ENCODE assay signal across 21 mouse cellular contexts in the genomic region with DNA sequence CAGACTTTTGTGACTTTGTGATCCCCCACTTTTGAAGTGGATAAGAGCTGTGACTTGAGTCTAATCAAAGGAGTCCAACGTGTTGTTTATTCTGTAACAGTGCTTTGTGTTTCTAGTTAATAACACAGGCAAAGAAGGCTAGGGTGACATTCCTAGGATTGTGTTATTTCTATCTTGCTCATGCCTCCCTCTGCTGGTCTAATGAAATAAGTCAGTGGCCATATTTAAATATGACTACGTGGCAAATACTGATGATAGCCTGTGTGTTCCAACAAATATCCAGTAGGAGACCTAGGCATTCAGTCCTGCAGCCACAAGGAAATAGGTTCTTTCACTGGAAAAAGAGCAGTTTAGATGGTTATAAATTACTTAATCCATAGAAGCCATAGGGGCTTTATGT. TPM values are rescaled to one million over a fixed set of nuclear protein-coding genes. Genes with fewer than 3 reads are reported as not detected.
DNase-seq lines count a peak whose midpoint lies in the region; ATAC-seq and TF ChIP-seq lines count a peak whose summit lies in the region.
"Had no signal": no experiment of that assay in that cellular context is flagged by ENCODE, and none has a peak within 500 bp of the region (broad histone marks: within the 10 kb centered on the region; RNA-seq: fewer than 3 reads in every experiment).

No protein-coding gene starts in this region.

- no peaks in the 10 kb centered on the region for H3K4me1 ChIP-seq in hindbrain, embryonic 11.5 days (replicated peaks; ENCODE audit: control insufficient read depth, insufficient read depth, low read length)
- H3K4me1 ChIP-seq: embryonic facial prominence, embryonic 15.5 days; forebrain, embryonic 12.5 days; limb, embryonic 12.5 days; liver, embryonic 15.5 days; neural tube, embryonic 15.5 days had no signal

- no peak overlapping the region for H3K27ac ChIP-seq in hindbrain, embryonic 11.5 days (ENCODE audit: low read depth, low read length)
- H3K27ac ChIP-seq: embryonic facial prominence, embryonic 15.5 days; forebrain, embryonic 12.5 days; limb, embryonic 12.5 days; liver, embryonic 15.5 days; neural tube, embryonic 15.5 days had no signal

- no peaks in the 10 kb centered on the region for H3K27me3 ChIP-seq in Patski
- no peaks in the 10 kb centered on the region for H3K27me3 ChIP-seq in splenic B cell, adult 2 months (ENCODE audit: control insufficient read depth, insufficient read depth, low read length, poor library complexity, severe bottlenecking)
- H3K27me3 ChIP-seq in hindbrain, embryonic 11.5 days (ENCODE audit: control insufficient read depth, insufficient read depth, low read length): no peaks in the 10 kb centered on the region
- H3K27me3 ChIP-seq: embryonic facial prominence, embryonic 15.5 days; forebrain, embryonic 12.5 days; limb, embryonic 12.5 days; liver, embryonic 15.5 days; neural tube, embryonic 15.5 days had no signal

- H3K9ac ChIP-seq in hindbrain, embryonic 11.5 days (ENCODE audit: low read depth, low read length): no peak overlapping the region
- H3K9ac ChIP-seq: embryonic facial prominence, embryonic 15.5 days; forebrain, embryonic 12.5 days; limb, embryonic 12.5 days; liver, embryonic 15.5 days; neural tube, embryonic 15.5 days had no signal

- no peak overlapping the region for H3K4me3 ChIP-seq in hindbrain, embryonic 11.5 days (ENCODE audit: low read depth, low read length)
- H3K4me3 ChIP-seq: embryonic facial prominence, embryonic 15.5 days; forebrain, embryonic 12.5 days; limb, embryonic 12.5 days; liver, embryonic 15.5 days; neural tube, embryonic 15.5 days had no signal

- ATAC-seq in Patski: no peak
- no peak for ATAC-seq in hindbrain, embryonic 11.5 days (ENCODE audit: low FRiP score)

- in situ Hi-C loops in Patski (cut with MboI; ENCODE audit: low pct_unique_long_range_greater_than_20kb): no loop called here

- peak; percentile 16 for DNase-seq in kidney, adult 9 months
- DNase-seq in kidney, adult 18-20 months: no peak
- peak; percentile 8 for DNase-seq in lung, postnatal 14 days
- DNase-seq in lung, postnatal 4 days: no peak
- DNase-seq in Patski (ENCODE audit: low read depth, low spot score): no peak
- peak; percentile 20 for DNase-seq in splenic B cell, adult 2 months (ENCODE audit: low read depth, low spot score)
- no peak for DNase-seq in hindbrain, embryonic 11.5 days (ENCODE audit: low spot score)
- no peak for DNase-seq in cerebellum, adult 8-10 months
- DNase-seq: adrenal gland, postnatal 10 days; cerebellum, adult 18-20 months; heart, adult 11 months; heart, postnatal 36 days; right cerebral cortex, adult 18-20 months; thymus, postnatal 36 days had no signal

- H3K4me2 ChIP-seq in hindbrain, embryonic 11.5 days (replicated peaks; ENCODE audit: low read depth, low read length): no peak overlapping the region
- H3K4me2 ChIP-seq: embryonic facial prominence, embryonic 15.5 days; forebrain, embryonic 12.5 days; limb, embryonic 12.5 days; liver, embryonic 15.5 days; neural tube, embryonic 15.5 days had no signal

- no peaks in the 10 kb centered on the region for H3K9me3 ChIP-seq in hindbrain, embryonic 11.5 days (ENCODE audit: control insufficient read depth, low read length)
- H3K9me3 ChIP-seq: embryonic facial prominence, embryonic 15.5 days; forebrain, embryonic 12.5 days; limb, embryonic 12.5 days; liver, embryonic 15.5 days; neural tube, embryonic 15.5 days had no signal

- TF ChIP-seq CTCF in Patski (IDR thresholded peaks at IDR 0.05): peak; percentile 44

- no peaks in the 10 kb centered on the region for H3K36me3 ChIP-seq in splenic B cell, adult 2 months (ENCODE audit: control insufficient read depth, insufficient read depth, low read length, poor library complexity, severe bottlenecking)
- no peaks in the 10 kb centered on the region for H3K36me3 ChIP-seq in hindbrain, embryonic 11.5 days (ENCODE audit: control insufficient read depth, insufficient read depth, low read length)
- H3K36me3 ChIP-seq: embryonic facial prominence, embryonic 15.5 days; forebrain, embryonic 12.5 days; limb, embryonic 12.5 days; liver, embryonic 15.5 days; neural tube, embryonic 15.5 days had no signal

- 77% methylated on average over 2 of the region's 2 CpGs for WGBS in hindbrain, embryonic 11.5 days

- CTCF ChIA-PET in Patski (lab: Charles Lee): interaction anchor here (1.3 to 1.7 kb wide), 2 partner anchors 10 to 108 kb away, joined by 3 to 5 read pairs; no protein-coding TSS in a partner anchor

- POLR2A ChIA-PET in Patski (lab: Charles Lee): no interaction called here

RNA-seq across cellular contexts. Expression of a gene that starts 0.8 kb away (rescaled TPM):
- not detected for polyA plus RNA-seq in Patski (2021)
- polyA plus RNA-seq in hindbrain, embryonic 11.5 days (2014; fragmentation: Nextera tagmentation; extraction: Ambion mirVana): not detected in 2 replicates
- polyA plus RNA-seq: embryonic facial prominence, embryonic 15.5 days; forebrain, embryonic 12.5 days; intestine, embryonic 14.5 days; limb, embryonic 12.5 days; liver, embryonic 15.5 days; neural tube, embryonic 15.5 days; spleen, adult 2 months had no signal

RNA-seq across cellular contexts. Expression of a gene that starts 28.3 kb away (rescaled TPM):
- not detected for polyA plus RNA-seq in Patski (2021)
- 0.15 TPM in 1 of 2 replicates, not detected in the other for polyA plus RNA-seq in hindbrain, embryonic 11.5 days (2014; fragmentation: Nextera tagmentation; extraction: Ambion mirVana)
- polyA plus RNA-seq: embryonic facial prominence, embryonic 15.5 days; forebrain, embryonic 12.5 days; limb, embryonic 12.5 days; liver, embryonic 15.5 days; neural tube, embryonic 15.5 days had no signal

RNA-seq across cellular contexts. Expression of a gene that starts 31.4 kb away (rescaled TPM):
- not detected for polyA plus RNA-seq in Patski (2021)
- polyA plus RNA-seq in hindbrain, embryonic 11.5 days (2014; fragmentation: Nextera tagmentation; extraction: Ambion mirVana): not detected in 2 replicates
- polyA plus RNA-seq: embryonic facial prominence, embryonic 15.5 days; forebrain, embryonic 12.5 days; intestine, embryonic 14.5 days; limb, embryonic 12.5 days; liver, embryonic 15.5 days; neural tube, embryonic 15.5 days; spleen, adult 2 months had no signal

RNA-seq across cellular contexts. Expression of a gene that starts 33.5 kb away (rescaled TPM):
- polyA plus RNA-seq in Patski (2021): not detected
- not detected in 2 replicates for polyA plus RNA-seq in hindbrain, embryonic 11.5 days (2014; fragmentation: Nextera tagmentation; extraction: Ambion mirVana)
- polyA plus RNA-seq: embryonic facial prominence, embryonic 15.5 days; forebrain, embryonic 12.5 days; intestine, embryonic 14.5 days; limb, embryonic 12.5 days; liver, embryonic 15.5 days; neural tube, embryonic 15.5 days had no signal

RNA-seq across cellular contexts. Expression of a gene that starts 42.6 kb away (rescaled TPM):
- not detected for polyA plus RNA-seq in Patski (2021)
- polyA plus RNA-seq in hindbrain, embryonic 11.5 days (2014; fragmentation: Nextera tagmentation; extraction: Ambion mirVana): not detected in 2 replicates
- polyA plus RNA-seq: embryonic facial prominence, embryonic 15.5 days; intestine, embryonic 14.5 days; limb, embryonic 12.5 days; liver, embryonic 15.5 days; neural tube, embryonic 15.5 days; spleen, adult 2 months had no signal

Comparison
In these comparisons a context has a peak if more than half of its experiments do, and no peak if none do; other contexts are left out.
1. DNase-seq: peak in kidney, adult 9 months (single experiment), lung, postnatal 14 days (single experiment) and splenic B cell, adult 2 months (single experiment); none in kidney, adult 18-20 months (single experiment), lung, postnatal 4 days (0 of 2), Patski (single experiment), hindbrain, embryonic 11.5 days (single experiment) and cerebellum, adult 8-10 months (single experiment).